Mouse (Mus musculus): ENCODE data around the gene Rps6ka1.

DNA sequence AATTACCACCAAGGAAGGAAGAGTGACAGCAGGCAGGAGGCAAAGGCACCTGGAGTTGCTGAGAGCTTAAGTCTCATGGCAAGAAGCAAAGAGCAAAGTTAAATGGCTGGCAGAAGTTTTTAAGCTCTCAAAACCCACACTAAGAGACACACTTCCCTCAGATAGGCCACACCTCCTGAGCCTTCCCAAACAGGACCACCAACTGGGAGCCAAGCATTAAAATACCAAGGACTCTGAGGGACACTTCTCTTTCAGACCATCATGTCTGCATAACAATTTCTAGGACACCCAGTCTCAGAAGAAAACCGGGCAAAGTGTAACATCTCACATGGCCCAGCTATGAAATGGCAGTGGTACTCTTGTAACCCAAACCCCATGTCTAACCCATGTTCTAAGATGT lies 9.4 kb upstream of the Rps6ka1 start:
- no peak for TF ChIP-seq CTCF (IDR thresholded peaks at IDR 0.05; ENCODE audit: insufficient read depth, low read depth, low read length)
- TF ChIP-seq POLR2A (IDR thresholded peaks at IDR 0.05; ENCODE audit: insufficient read depth, low read depth, low read length), result no peak
